Mouse (Mus musculus) limb, embryonic 14.5 days (tissue): Measurements from ENCODE around the gene Hist1h3g. TPM values are rescaled to one million over a fixed set of nuclear protein-coding genes. Genes with fewer than 3 reads are reported as not detected.
"Not testable (repeated sequence)": the region's sequence is repeated elsewhere in the genome, so short reads cannot be mapped to it uniquely, and the experiment has no call there.

Source experiments
- ATAC-seq: fragments of 200-750 bp; cut with Nextera tagmentation; 2 replicates; pipeline ENCODE4 v1.8.0; 2017; ENCODE audit warnings: low read depth, moderate number of reproducible peaks, moderate TSS enrichment; ENCODE audit not compliant: low FRiP score
- DNase-seq: peaks from one replicate; pipeline ENCODE4 v3.0.0-alpha.2; 2015; ENCODE audit warnings: low spot score
- H3K27ac ChIP-seq: fragments of 300-500 bp; sonication (generic); replicated peaks from 2 replicates; pipeline ENCODE4 v1.5.1; 2014; ENCODE audit warnings: low read depth, mild to moderate bottlenecking, low read length, moderate library complexity, mixed read lengths
- H3K27me3 ChIP-seq: fragments of 300-500 bp; sonication (generic); 2 replicates; pipeline ENCODE4 v1.6.1; 2014; ENCODE audit warnings: low read length, mixed read lengths; ENCODE audit not compliant: control insufficient read depth, insufficient read depth
- H3K36me3 ChIP-seq: fragments of 300-500 bp; sonication (generic); 2 replicates; pipeline ENCODE4 v1.6.1; 2014; ENCODE audit warnings: mild to moderate bottlenecking, low read length, moderate library complexity, mixed read lengths; ENCODE audit not compliant: control insufficient read depth, insufficient read depth
- H3K4me1 ChIP-seq: fragments of 300-500 bp; sonication (generic); 2 replicates; pipeline ENCODE4 v1.6.1; 2014; ENCODE audit warnings: antibody characterized with exemption, low read length, mixed read lengths; ENCODE audit not compliant: control insufficient read depth, insufficient read depth
- H3K4me2 ChIP-seq: fragments of 300-500 bp; sonication (generic); replicated peaks from 2 replicates; pipeline ENCODE4 v1.6.1; 2014; ENCODE audit warnings: low read depth, mild to moderate bottlenecking, low read length, moderate library complexity; ENCODE audit not compliant: severe bottlenecking
- H3K4me3 ChIP-seq: fragments of 300-500 bp; sonication (generic); replicated peaks from 2 replicates; pipeline ENCODE4 v1.5.1; 2014; ENCODE audit warnings: low read length
- H3K9ac ChIP-seq: fragments of 300-500 bp; sonication (generic); 2 replicates; pipeline ENCODE4 v1.6.1; 2014; ENCODE audit warnings: mild to moderate bottlenecking, low read depth, low read length, moderate library complexity; ENCODE audit not compliant: severe bottlenecking
- H3K9me3 ChIP-seq: fragments of 300-500 bp; sonication (generic); 2 replicates; pipeline ENCODE4 v1.6.1; 2016; ENCODE audit warnings: low read length; ENCODE audit not compliant: control insufficient read depth
- POLR2A ChIP-seq: fragments of 200-500 bp; IDR thresholded peaks from 2 replicates; pipeline ENCODE4 v1.8.0; 2012; ENCODE audit warnings: inconsistent platforms, mild to moderate bottlenecking, moderate library complexity, borderline replicate concordance; ENCODE audit not compliant: insufficient read depth, insufficient read length; ENCODE audit errors: extremely low read depth
- WGBS: fragments of 180-500 bp; shearing (Covaris S2); extraction: QIAGEN DNeasy Blood & Tissue Kit; methylation state at CpG from one replicate; pipeline ENCODE4 v1.1.7; 2014; 5-methylcytosine and 5-hydroxymethylcytosine counted together
- polyA plus RNA-seq, 2 experiments: library from polyadenylated mRNA; depleted of rRNA in 1 of 2; stranded (reverse) in 1 of 2; unstranded in 1 of 2; fragments of >200 nt; fragmentation: Nextera tagmentation in 1 of 2; extraction: Ambion mirVana in 1 of 2; gene quantifications; 2 replicates each; pipeline versions ENCODE4 v1.2.1 to v1.2.3; 2012 to 2014

Gene Hist1h3g
- polyA plus RNA-seq, 2 experiments = 4.1 to 32.6 TPM

DNA sequence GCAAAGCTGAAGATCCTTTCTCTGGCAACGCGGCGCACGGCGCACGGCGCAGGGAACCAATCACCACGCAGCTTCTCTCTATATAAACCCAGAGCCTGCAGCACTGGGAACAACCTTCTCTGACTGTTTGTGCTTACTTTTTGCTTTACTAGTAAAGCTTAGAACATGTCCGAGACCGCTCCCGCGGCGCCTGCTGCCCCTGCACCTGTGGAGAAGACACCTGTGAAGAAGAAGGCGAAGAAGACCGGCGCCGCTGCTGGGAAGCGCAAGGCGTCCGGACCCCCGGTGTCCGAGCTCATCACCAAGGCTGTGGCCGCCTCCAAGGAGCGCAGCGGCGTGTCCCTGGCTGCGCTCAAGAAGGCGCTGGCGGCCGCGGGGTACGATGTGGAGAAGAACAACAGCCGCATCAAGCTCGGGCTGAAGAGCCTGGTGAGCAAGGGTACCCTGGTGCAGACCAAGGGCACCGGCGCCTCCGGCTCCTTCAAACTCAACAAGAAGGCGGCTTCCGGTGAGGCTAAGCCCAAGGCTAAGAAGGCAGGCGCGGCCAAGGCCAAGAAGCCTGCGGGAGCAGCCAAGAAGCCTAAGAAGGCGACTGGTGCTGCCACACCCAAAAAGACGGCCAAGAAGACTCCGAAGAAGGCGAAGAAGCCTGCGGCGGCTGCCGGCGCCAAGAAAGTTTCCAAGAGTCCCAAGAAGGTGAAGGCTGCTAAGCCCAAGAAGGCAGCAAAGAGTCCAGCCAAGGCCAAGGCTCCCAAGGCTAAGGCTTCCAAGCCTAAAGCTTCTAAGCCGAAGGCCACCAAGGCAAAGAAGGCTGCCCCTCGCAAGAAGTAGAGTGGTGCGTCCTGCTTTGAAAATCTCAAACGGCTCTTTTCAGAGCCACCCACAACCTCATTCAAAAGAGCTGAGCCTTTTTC is 20.0 kb downstream of the Hist1h3g start:
- Histone ChIP-seq H3K4me3 (peak overlapping the region; percentile 51), H3K27ac (peak overlapping the region; percentile 97), H3K4me2 (peak overlapping the region; percentile 94), H3K9ac (peak overlapping the region; percentile 73), H3K9me3 (no peaks in the 10 kb centered on the region), H3K4me1 (peaks cover 15% of the 10 kb centered on the region), H3K27me3 (no peaks in the 10 kb centered on the region), H3K36me3 (no peaks in the 10 kb centered on the region)
- under 1% methylated on average over 52 of the region's 54 CpGs for WGBS
- TF ChIP-seq POLR2A = peak; percentile 95; the same call in 1 of the 2 replicates
- DNase-seq = peak; percentile 96
- ATAC-seq = peak; percentile 77

DNA sequence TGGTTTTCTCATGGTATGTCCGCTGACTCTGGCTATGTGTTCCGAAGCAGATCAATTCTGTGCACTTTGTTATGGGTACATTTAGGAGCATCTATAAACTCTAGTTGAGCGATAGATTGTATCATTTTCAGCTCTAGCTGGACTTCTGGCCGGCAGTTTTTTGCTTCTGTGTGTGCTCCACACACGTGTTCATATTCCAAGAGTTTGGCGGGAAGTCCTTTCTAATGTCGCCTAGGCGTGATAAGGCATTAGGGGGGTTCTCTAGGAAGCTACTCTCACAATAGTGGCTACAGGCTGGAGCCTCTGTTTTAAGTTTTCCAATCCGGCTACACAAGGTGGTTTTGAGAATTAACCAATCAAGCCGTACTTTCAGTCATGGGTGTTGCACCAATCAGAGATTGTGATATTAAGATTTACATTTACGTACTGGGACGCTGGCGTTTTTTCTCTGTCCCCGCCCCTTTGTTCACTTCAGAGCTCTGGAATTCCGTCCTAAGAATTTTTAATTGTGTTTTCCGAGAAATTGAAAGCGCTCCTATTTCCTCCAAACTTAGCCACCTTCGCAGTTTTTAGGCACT is 20.7 kb downstream of the Hist1h3g start:
- TF ChIP-seq POLR2A = peak; percentile 94; the same call in 1 of the 2 replicates
- Histone ChIP-seq H3K4me1 (peaks cover 18% of the 10 kb centered on the region), H3K9me3 (no peaks in the 10 kb centered on the region), H3K27ac (peak overlapping the region; percentile 97), H3K27me3 (no peaks in the 10 kb centered on the region), H3K9ac (peak overlapping the region; percentile 73), H3K4me3 (peak overlapping the region; percentile 51), H3K4me2 (peak overlapping the region; percentile 94), H3K36me3 (no peaks in the 10 kb centered on the region)
- ATAC-seq (peak; percentile 75), DNase-seq (peak; percentile 98)
- 0% methylated on average over 18 of the region's 18 CpGs for WGBS

DNA sequence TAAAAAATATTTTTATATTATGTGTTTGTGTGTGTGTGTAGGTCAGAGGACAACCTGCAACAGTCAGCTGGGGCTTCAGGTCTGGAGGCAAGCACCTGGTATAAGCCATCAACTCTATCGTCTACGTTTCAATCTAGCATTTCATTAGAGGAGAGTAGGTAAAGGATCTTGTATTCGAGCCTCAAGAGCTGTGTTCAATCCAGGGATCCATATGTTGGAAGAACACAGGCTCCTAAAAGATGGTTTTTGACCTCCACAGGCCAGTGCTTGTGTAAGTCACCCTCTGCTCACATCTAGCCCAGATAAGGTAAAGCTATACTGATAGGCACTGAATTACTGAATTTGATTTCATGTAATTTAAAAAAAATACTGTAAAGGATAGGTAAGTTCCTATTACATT is 21.7 kb downstream of the Hist1h3g start:
- 65% methylated on average over 3 of the region's 3 CpGs for WGBS
- DNase-seq (no peak), ATAC-seq (no peak)
- TF ChIP-seq POLR2A = no peak
- Histone ChIP-seq H3K9ac (no peak overlapping the region), H3K9me3 (no peaks in the 10 kb centered on the region), H3K4me1 (peaks cover 17% of the 10 kb centered on the region), H3K4me3 (no peak overlapping the region), H3K4me2 (peak overlapping the region; percentile 94; the same call in 1 of the 2 replicates), H3K27ac (peak overlapping the region; percentile 59; the same call in 1 of the 2 replicates), H3K36me3 (no peaks in the 10 kb centered on the region), H3K27me3 (no peaks in the 10 kb centered on the region)

DNA sequence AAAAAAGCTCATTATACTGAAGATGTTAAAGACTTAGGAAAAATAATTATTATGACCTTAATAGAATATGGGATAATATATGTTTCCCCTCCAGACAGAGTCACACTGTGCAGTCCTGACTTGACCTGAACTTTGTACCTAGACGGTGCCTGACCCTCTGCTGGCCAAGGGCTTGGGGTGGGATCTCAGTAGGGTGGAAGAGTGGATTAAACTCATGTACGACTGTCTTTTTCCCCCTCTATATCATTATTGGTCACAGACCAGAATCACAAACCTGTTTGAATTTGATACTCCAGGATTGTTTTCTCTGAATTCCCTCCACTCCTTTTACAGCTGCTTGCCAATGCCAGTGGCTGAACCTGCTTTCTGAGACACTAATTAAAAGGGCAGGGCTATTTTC is 25.5 kb downstream of the Hist1h3g start:
- H3K4me3 ChIP-seq, DNase-seq, H3K4me1 ChIP-seq, H3K36me3 ChIP-seq, H3K27me3 ChIP-seq, H3K4me2 ChIP-seq, ATAC-seq, H3K9ac ChIP-seq, H3K9me3 ChIP-seq: not testable (repeated sequence)
- peak overlapping the region; percentile 26; the same call in 1 of the 2 replicates for H3K27ac ChIP-seq
- 31% methylated on average over 2 of the region's 2 CpGs for WGBS

DNA sequence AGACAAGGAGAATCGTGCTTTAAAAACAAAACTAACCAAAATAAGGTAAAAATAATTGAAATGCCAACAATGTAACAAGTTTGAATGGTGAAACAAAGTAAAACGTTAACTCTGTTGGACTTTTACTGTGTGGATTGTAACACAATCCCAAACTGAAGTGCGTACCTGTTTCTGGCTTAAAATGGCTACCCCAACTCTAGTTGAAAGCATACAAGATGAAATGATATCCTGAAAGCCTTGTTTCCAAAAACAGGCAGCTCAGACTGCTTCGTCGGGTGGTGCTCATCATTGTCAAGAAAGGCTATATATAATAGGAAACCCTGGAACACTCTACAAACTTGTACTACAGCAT is 26.3 kb downstream of the Hist1h3g start:
- peak overlapping the region; percentile 98; the same call in 1 of the 2 replicates for H3K27ac ChIP-seq
- not testable (repeated sequence) for H3K9me3 ChIP-seq, H3K4me1 ChIP-seq, DNase-seq, ATAC-seq, H3K36me3 ChIP-seq, H3K27me3 ChIP-seq
- peak overlapping the region; percentile 64 for H3K4me2 ChIP-seq
- peak overlapping the region; percentile 51; the same call in 1 of the 2 replicates for H3K9ac ChIP-seq
- 0% methylated on average over 2 of the region's 5 CpGs for WGBS
- peak overlapping the region; percentile 39 for H3K4me3 ChIP-seq
